Comparison of ENCODE assay signal across 9 mouse cellular contexts in genomic region chr10:75061341-75062188, GRCm38 (mm10). TPM values are rescaled to one million over a fixed set of nuclear protein-coding genes. Genes with fewer than 3 reads are reported as not detected.
DNase-seq lines count a peak whose midpoint lies in the region; ATAC-seq and TF ChIP-seq lines count a peak whose summit lies in the region.
"Had no signal": no experiment of that assay in that cellular context is flagged by ENCODE, and none has a peak within 500 bp of the region (broad histone marks: within the 10 kb centered on the region; RNA-seq: fewer than 3 reads in every experiment).

No protein-coding gene starts in this region.

- H3K27ac ChIP-seq in heart, adult 2 months: peak overlapping the region; percentile 34; the same call in 1 of the 2 replicates
- H3K27ac ChIP-seq in embryonic fibroblast, embryonic 13.5 days (ENCODE audit: insufficient read depth, low read length): no peak overlapping the region
- H3K27ac ChIP-seq in liver, embryonic 16.5 days (ENCODE audit: low read length): no peak overlapping the region

- H3K4me2 ChIP-seq in liver, embryonic 16.5 days (ENCODE audit: low read depth, low read length): peak overlapping the region; percentile 50

- H3K27me3 ChIP-seq in heart, adult 2 months (ENCODE audit: control insufficient read depth, insufficient read depth, low read length): no peaks in the 10 kb centered on the region
- peaks cover 35% of the 10 kb centered on the region for H3K27me3 ChIP-seq in liver, embryonic 16.5 days (ENCODE audit: control insufficient read depth, insufficient read depth, low read depth, low read length)
- no peaks in the 10 kb centered on the region for H3K27me3 ChIP-seq in splenic B cell, adult 2 months (ENCODE audit: control insufficient read depth, insufficient read depth, low read length, poor library complexity, severe bottlenecking)

- TF ChIP-seq CTCF in heart, adult 2 months (IDR thresholded peaks at IDR 0.05): no peak
- TF ChIP-seq CTCF in embryonic fibroblast, embryonic 13.5 days (IDR thresholded peaks at IDR 0.05; ENCODE audit: borderline replicate concordance, insufficient read depth, low read length): no peak

- intact Hi-C loops in heart, adult 2 months (cut with DNase I): loop anchor here (2.0 kb wide), 1 partner anchor 43 kb away; no protein-coding TSS in a partner anchor
- intact Hi-C loops in heart, postnatal 25 days (cut with DNase I): loop anchor here (5.0 kb wide), 1 partner anchor 41 kb away; no protein-coding TSS in a partner anchor

- H3K36me3 ChIP-seq in heart, adult 2 months (ENCODE audit: control insufficient read depth, insufficient read depth, low read length): no peaks in the 10 kb centered on the region
- no peaks in the 10 kb centered on the region for H3K36me3 ChIP-seq in liver, embryonic 16.5 days (ENCODE audit: control insufficient read depth, insufficient read depth)
- no peaks in the 10 kb centered on the region for H3K36me3 ChIP-seq in splenic B cell, adult 2 months (ENCODE audit: control insufficient read depth, insufficient read depth, low read length, poor library complexity, severe bottlenecking)

- 11% methylated on average over 71 of the region's 71 CpGs for WGBS in heart, adult 2 months
- 2% methylated on average over 71 of the region's 71 CpGs for WGBS in liver, embryonic 16.5 days (ENCODE audit: insufficient replicate concordance)

- no peak for TF ChIP-seq POLR2A in heart, adult 2 months (IDR thresholded peaks at IDR 0.05; ENCODE audit: insufficient read depth, low read depth, low read length)
- no peak for TF ChIP-seq POLR2A in embryonic fibroblast, embryonic 13.5 days (IDR thresholded peaks at IDR 0.05; ENCODE audit: low read depth, low read length)

- H3K4me3 ChIP-seq in heart, adult 2 months: peak overlapping the region; percentile 86
- H3K4me3 ChIP-seq in embryonic fibroblast, embryonic 13.5 days (ENCODE audit: insufficient read depth, low read length): peak overlapping the region; percentile 82
- H3K4me3 ChIP-seq in liver, embryonic 16.5 days (ENCODE audit: low read depth, low read length): peak overlapping the region; percentile 68

- DNase-seq in heart, adult 2 months: peak; percentile 29 to 52
- no peak for DNase-seq in heart, postnatal 25 days (ENCODE audit: low spot score)
- DNase-seq in NIH3T3 (ENCODE audit: low read depth): peak; percentile 27
- DNase-seq in induced T-regulatory cell, adult 2 months (ENCODE audit: low read depth): peak; percentile 35
- DNase-seq in splenic B cell, adult 2 months (ENCODE audit: low read depth, low spot score): peak; percentile 37
- no peak for DNase-seq in ovary, adult 18-20 months (ENCODE audit: low spot score)

- peaks cover 6% of the 10 kb centered on the region for H3K4me1 ChIP-seq in heart, adult 2 months (ENCODE audit: control insufficient read depth, insufficient read depth, low read length)
- H3K4me1 ChIP-seq in embryonic fibroblast, embryonic 13.5 days (ENCODE audit: control insufficient read depth, insufficient read depth, low read length): peaks cover 9% of the 10 kb centered on the region
- peaks cover 9% of the 10 kb centered on the region for H3K4me1 ChIP-seq in liver, embryonic 16.5 days (ENCODE audit: control insufficient read depth, low read depth, low read length)

- ATAC-seq in liver, embryonic 16.5 days (ENCODE audit: low read depth): no peak

- H3K79me2 ChIP-seq in heart, adult 2 months (replicated peaks; ENCODE audit: control insufficient read depth, insufficient read depth, low read length): peaks cover 1% of the 10 kb centered on the region

- H3K9ac ChIP-seq in heart, adult 2 months (ENCODE audit: low read depth, low read length): peak overlapping the region; percentile 90
- H3K9ac ChIP-seq in liver, embryonic 16.5 days (ENCODE audit: low read depth, low read length): peak overlapping the region; percentile 61

- H3K9me3 ChIP-seq in liver, embryonic 16.5 days (replicated peaks; ENCODE audit: control insufficient read depth, low read length): no peaks in the 10 kb centered on the region

- no peak for TF ChIP-seq EP300 in heart, adult 2 months (IDR thresholded peaks at IDR 0.05; ENCODE audit: insufficient read depth, low read depth, low read length)

RNA-seq across cellular contexts. Expression of gene Bcr, which starts 1.2 kb away (rescaled TPM):
- 1 to 10 TPM; 9.9 to 10.0 TPM for total RNA-seq in heart, adult 2 months (2021)
- polyA plus RNA-seq in heart, adult 2 months (2012; rRNA removed): 7.3 and 8.5 TPM in 2 replicates
- total RNA-seq in heart, postnatal 25 days (2021): 1 to 10 TPM; 9.8 TPM
- polyA plus RNA-seq in embryonic fibroblast, embryonic 13.5 days (2011; ENCODE audit: insufficient read length, low read depth, missing spikeins): 15.1 and 21.0 TPM in 2 replicates
- polyA plus RNA-seq in liver, embryonic 16.5 days (2015; fragmentation: Nextera tagmentation; extraction: Ambion mirVana): 1.8 and 2.0 TPM in 2 replicates

RNA-seq across cellular contexts. Expression of gene Rab36, which starts 24.7 kb away (rescaled TPM):
- total RNA-seq in heart, adult 2 months (2021): 1 to 10 TPM in 1 of 2 experiments, under 1 TPM in 1; 0.57 to 1.0 TPM
- polyA plus RNA-seq in heart, adult 2 months (2012; rRNA removed): 3.2 and 3.4 TPM in 2 replicates
- total RNA-seq in heart, postnatal 25 days (2021): under 1 TPM; 0.49 to 0.50 TPM
- 3.9 and 5.8 TPM in 2 replicates for polyA plus RNA-seq in embryonic fibroblast, embryonic 13.5 days (2011; ENCODE audit: insufficient read length, low read depth, missing spikeins)
- polyA plus RNA-seq in liver, embryonic 16.5 days (2015; fragmentation: Nextera tagmentation; extraction: Ambion mirVana): 1.5 TPM in 2 replicates

RNA-seq across cellular contexts. Expression of gene Rsph14, which starts 29.2 kb away (rescaled TPM):
- not detected for total RNA-seq in heart, adult 2 months (2021)
- polyA plus RNA-seq in heart, adult 2 months (2012; rRNA removed): 0.86 TPM in 1 of 2 replicates, not detected in the other
- not detected for total RNA-seq in heart, postnatal 25 days (2021)
- not detected in 2 replicates for polyA plus RNA-seq in embryonic fibroblast, embryonic 13.5 days (2011; ENCODE audit: insufficient read length, low read depth, missing spikeins)
- polyA plus RNA-seq in liver, embryonic 16.5 days (2015; fragmentation: Nextera tagmentation; extraction: Ambion mirVana): not detected in 2 replicates
- total RNA-seq: neutrophil, adult 5-6 weeks had no signal

Comparison
In these comparisons a context has a peak if more than half of its experiments do, and no peak if none do; other contexts are left out.
1. DNase-seq: peak in heart, adult 2 months (2 of 2), NIH3T3 (single experiment), induced T-regulatory cell, adult 2 months (single experiment) and splenic B cell, adult 2 months (single experiment); none in heart, postnatal 25 days (single experiment) and ovary, adult 18-20 months (single experiment).
2. Peak in every context shown above with its lines, with median percentiles within 50 percentile points of each other: H3K4me3 ChIP-seq.